Mouse (Mus musculus): ENCODE data around the gene Nfe2l2. TPM values are rescaled to one million over a fixed set of nuclear protein-coding genes. Genes with fewer than 3 reads are reported as not detected.
"Not testable (repeated sequence)": the region's sequence is repeated elsewhere in the genome, so short reads cannot be mapped to it uniquely, and the experiment has no call there.

The Nfe2l2 gene
- polyA plus RNA-seq, 1 experiment from 2014 or later = 88.4 TPM

GRCm38 (mm10) chr2:75642795-75643550, 61.5 kb downstream of the Nfe2l2 start:
- Histone ChIP-seq H3K9ac (replicated peaks; ENCODE audit: low read depth, low read length) (no peak overlapping the region), H3K4me2 (replicated peaks; ENCODE audit: low read depth, low read length) (no peak overlapping the region), H3K36me3 (ENCODE audit: control insufficient read depth, insufficient read depth, low read length) (no peaks in the 10 kb centered on the region), H3K4me3 (ENCODE audit: low read depth, low read length) (no peak overlapping the region), H3K4me1 (ENCODE audit: control insufficient read depth, insufficient read depth, low read length) (peaks cover 3% of the 10 kb centered on the region; the same call in 1 of the 2 replicates), H3K27me3 (ENCODE audit: control insufficient read depth, insufficient read depth, low read length) (no peaks in the 10 kb centered on the region), H3K9me3 (ENCODE audit: control insufficient read depth, low read depth, low read length) (0 out of 2 replicates have a peak, but pooled peaks cover 2% of the 10 kb centered on the region), H3K27ac (ENCODE audit: low read length) (peak overlapping the region; percentile 15; the same call in 1 of the 2 replicates)
- 62% methylated on average over 8 of the region's 8 CpGs for WGBS
- ATAC-seq (ENCODE audit: insufficient number of reproducible peaks, insufficient read depth, low FRiP score, low read depth) = peak; percentile 75; the same call in 1 of the 2 replicates

- 51% methylated on average over 3 of the region's 4 CpGs for WGBS
- H3K9me3 ChIP-seq (ENCODE audit: control insufficient read depth, low read depth, low read length); ATAC-seq (ENCODE audit: insufficient number of reproducible peaks, insufficient read depth, low FRiP score, low read depth); H3K4me1 ChIP-seq (ENCODE audit: control insufficient read depth, insufficient read depth, low read length); H3K4me3 ChIP-seq (ENCODE audit: low read depth, low read length); H3K36me3 ChIP-seq (ENCODE audit: control insufficient read depth, insufficient read depth, low read length); H3K27ac ChIP-seq (ENCODE audit: low read length); H3K4me2 ChIP-seq (replicated peaks; ENCODE audit: low read depth, low read length); H3K9ac ChIP-seq (replicated peaks; ENCODE audit: low read depth, low read length); H3K27me3 ChIP-seq (ENCODE audit: control insufficient read depth, insufficient read depth, low read length): not testable (repeated sequence)
Measured at GRCm38 (mm10) chr2:75642312-75642711, 62.1 kb downstream of the Nfe2l2 start.

GRCm38 (mm10) chr2:75639535-75639934, 64.9 kb downstream of the Nfe2l2 start:
- ATAC-seq (ENCODE audit: insufficient number of reproducible peaks, insufficient read depth, low FRiP score, low read depth); H3K9ac ChIP-seq (replicated peaks; ENCODE audit: low read depth, low read length); H3K27me3 ChIP-seq (ENCODE audit: control insufficient read depth, insufficient read depth, low read length); H3K36me3 ChIP-seq (ENCODE audit: control insufficient read depth, insufficient read depth, low read length); H3K4me3 ChIP-seq (ENCODE audit: low read depth, low read length); H3K27ac ChIP-seq (ENCODE audit: low read length); H3K4me1 ChIP-seq (ENCODE audit: control insufficient read depth, insufficient read depth, low read length); H3K9me3 ChIP-seq (ENCODE audit: control insufficient read depth, low read depth, low read length); H3K4me2 ChIP-seq (replicated peaks; ENCODE audit: low read depth, low read length): not testable (repeated sequence)
- WGBS = 2% methylated on average over 11 of the region's 12 CpGs

GRCm38 (mm10) chr2:75637822-75638221, 66.6 kb downstream of the Nfe2l2 start:
- not testable (repeated sequence) for H3K27me3 ChIP-seq (ENCODE audit: control insufficient read depth, insufficient read depth, low read length); H3K9ac ChIP-seq (replicated peaks; ENCODE audit: low read depth, low read length); H3K4me1 ChIP-seq (ENCODE audit: control insufficient read depth, insufficient read depth, low read length); H3K9me3 ChIP-seq (ENCODE audit: control insufficient read depth, low read depth, low read length); H3K4me3 ChIP-seq (ENCODE audit: low read depth, low read length); H3K4me2 ChIP-seq (replicated peaks; ENCODE audit: low read depth, low read length); H3K27ac ChIP-seq (ENCODE audit: low read length); ATAC-seq (ENCODE audit: insufficient number of reproducible peaks, insufficient read depth, low FRiP score, low read depth); H3K36me3 ChIP-seq (ENCODE audit: control insufficient read depth, insufficient read depth, low read length)
- WGBS = 79% methylated on average over 6 of the region's 6 CpGs

GRCm38 (mm10) chr2:75637361-75637760, 67.1 kb downstream of the Nfe2l2 start:
- H3K36me3 ChIP-seq (ENCODE audit: control insufficient read depth, insufficient read depth, low read length) = no peaks in the 10 kb centered on the region
- no peaks in the 10 kb centered on the region for H3K4me1 ChIP-seq (ENCODE audit: control insufficient read depth, insufficient read depth, low read length)
- no peak overlapping the region for H3K4me2 ChIP-seq (replicated peaks; ENCODE audit: low read depth, low read length)
- H3K9me3 ChIP-seq (ENCODE audit: control insufficient read depth, low read depth, low read length) = no peaks in the 10 kb centered on the region
- no peak overlapping the region for H3K27ac ChIP-seq (ENCODE audit: low read length)
- H3K9ac ChIP-seq (replicated peaks; ENCODE audit: low read depth, low read length) = no peak overlapping the region
- no peak for ATAC-seq (ENCODE audit: insufficient number of reproducible peaks, insufficient read depth, low FRiP score, low read depth)
- no peaks in the 10 kb centered on the region for H3K27me3 ChIP-seq (ENCODE audit: control insufficient read depth, insufficient read depth, low read length)
- no peak overlapping the region for H3K4me3 ChIP-seq (ENCODE audit: low read depth, low read length)

GRCm38 (mm10) chr2:75637055-75637304, 67.5 kb downstream of the Nfe2l2 start:
- not testable (repeated sequence) for H3K27ac ChIP-seq (ENCODE audit: low read length); H3K9ac ChIP-seq (replicated peaks; ENCODE audit: low read depth, low read length); H3K9me3 ChIP-seq (ENCODE audit: control insufficient read depth, low read depth, low read length); H3K4me2 ChIP-seq (replicated peaks; ENCODE audit: low read depth, low read length); H3K27me3 ChIP-seq (ENCODE audit: control insufficient read depth, insufficient read depth, low read length); ATAC-seq (ENCODE audit: insufficient number of reproducible peaks, insufficient read depth, low FRiP score, low read depth); H3K4me3 ChIP-seq (ENCODE audit: low read depth, low read length); H3K36me3 ChIP-seq (ENCODE audit: control insufficient read depth, insufficient read depth, low read length); H3K4me1 ChIP-seq (ENCODE audit: control insufficient read depth, insufficient read depth, low read length)
- WGBS = 95% methylated on average over 2 of the region's 2 CpGs

- H3K27me3 ChIP-seq (ENCODE audit: control insufficient read depth, insufficient read depth, low read length) = no peaks in the 10 kb centered on the region
- no peak overlapping the region for H3K9ac ChIP-seq (replicated peaks; ENCODE audit: low read depth, low read length)
- no peak overlapping the region for H3K4me2 ChIP-seq (replicated peaks; ENCODE audit: low read depth, low read length)
- no peak overlapping the region for H3K4me3 ChIP-seq (ENCODE audit: low read depth, low read length)
- no peaks in the 10 kb centered on the region for H3K4me1 ChIP-seq (ENCODE audit: control insufficient read depth, insufficient read depth, low read length)
- no peaks in the 10 kb centered on the region for H3K9me3 ChIP-seq (ENCODE audit: control insufficient read depth, low read depth, low read length)
- H3K27ac ChIP-seq (ENCODE audit: low read length) = no peak overlapping the region
- no peak for ATAC-seq (ENCODE audit: insufficient number of reproducible peaks, insufficient read depth, low FRiP score, low read depth)
- no peaks in the 10 kb centered on the region for H3K36me3 ChIP-seq (ENCODE audit: control insufficient read depth, insufficient read depth, low read length)
- 67% methylated on average over 6 of the region's 6 CpGs for WGBS
Measured at GRCm38 (mm10) chr2:75636261-75637054, 68.0 kb downstream of the Nfe2l2 start.

GRCm38 (mm10) chr2:75634431-75634830, 70.0 kb downstream of the Nfe2l2 start:
- WGBS = 89% methylated on average over 14 of the region's 14 CpGs
- H3K27ac ChIP-seq (ENCODE audit: low read length); H3K9ac ChIP-seq (replicated peaks; ENCODE audit: low read depth, low read length); H3K4me2 ChIP-seq (replicated peaks; ENCODE audit: low read depth, low read length); H3K4me3 ChIP-seq (ENCODE audit: low read depth, low read length); H3K4me1 ChIP-seq (ENCODE audit: control insufficient read depth, insufficient read depth, low read length); H3K36me3 ChIP-seq (ENCODE audit: control insufficient read depth, insufficient read depth, low read length); H3K27me3 ChIP-seq (ENCODE audit: control insufficient read depth, insufficient read depth, low read length); H3K9me3 ChIP-seq (ENCODE audit: control insufficient read depth, low read depth, low read length); ATAC-seq (ENCODE audit: insufficient number of reproducible peaks, insufficient read depth, low FRiP score, low read depth): not testable (repeated sequence)
